Mouse (Mus musculus) leukemia stem cell, adult 10-12 weeks (primary cell): Measurements from ENCODE around the gene Hps4. TPM values are rescaled to one million over a fixed set of nuclear protein-coding genes. Genes with fewer than 3 reads are reported as not detected.

ENCODE experiments used
- polyA plus RNA-seq: library from polyadenylated mRNA; stranded (reverse); fragments of >175 nt; gene quantifications from 2 replicates; pipeline ENCODE4 v1.2.3, GENCODE M21; 2012; ENCODE audit warnings: low replicate concordance

Gene Hps4
- 12.2 and 37.4 TPM in 2 replicates for polyA plus RNA-seq

GRCm38 (mm10) chr5:112342463-112343204 lies at the start of gene Hps4, which contains the start of gene Srrd:
Hps4 (plus strand) TSS chr5:112343083.
Srrd (minus strand) TSS chr5:112343040.

GRCm38 (mm10) chr5:112325546-112326445 lies 17.1 kb upstream of the Hps4 start, which contains the start of gene Tfip11:
Tfip11 (plus strand) TSS chr5:112326358.

GRCm38 (mm10) chr5:112355910-112356309 lies 13.0 kb downstream of the Hps4 start, which contains the start of gene Gm6583:
Gm6583 (minus strand) TSS chr5:112356033.

GRCm38 (mm10) chr5:112394779-112395443 lies 52.0 kb downstream of the Hps4 start, which contains the start of gene Asphd2:
Asphd2 (minus strand) TSS chr5:112394866.

Other genes starting within 250 kb of the Hps4 start
- 1.2 and 1.4 TPM in 2 replicates for gene Cryba4, start 90.6 kb upstream of the Hps4 start, polyA plus RNA-seq
- gene Crybb1, start 87.3 kb upstream of the Hps4 start, polyA plus RNA-seq: 0.35 TPM in 1 of 2 replicates, not detected in the other
- gene Tpst2, start 66.4 kb upstream of the Hps4 start, polyA plus RNA-seq: 52.1 and 76.2 TPM in 2 replicates
- gene Tfip11, start 16.7 kb upstream of the Hps4 start, polyA plus RNA-seq: 29.5 and 35.2 TPM in 2 replicates
- gene Srrd, start within 50 bp of the Hps4 start, polyA plus RNA-seq: 8.2 and 20.0 TPM in 2 replicates
- 0.08 TPM in 1 of 2 replicates, not detected in the other for gene Gm6583, start 12.9 kb downstream of the Hps4 start, polyA plus RNA-seq
- 0.06 TPM in 1 of 2 replicates, not detected in the other for gene Asphd2, start 51.8 kb downstream of the Hps4 start, polyA plus RNA-seq
- gene Gm6588, start 106.3 kb downstream of the Hps4 start, polyA plus RNA-seq: not detected in 2 replicates
- not detected in 2 replicates for gene Sez6l, start 234.1 kb downstream of the Hps4 start, polyA plus RNA-seq